Mouse (Mus musculus) thymus, postnatal 4 days (tissue): ENCODE results near the gene Heatr5b.

Experiments
- DNase-seq: peaks from one replicate; pipeline ENCODE4 v3.0.0; 2021

The Heatr5b gene

DNA sequence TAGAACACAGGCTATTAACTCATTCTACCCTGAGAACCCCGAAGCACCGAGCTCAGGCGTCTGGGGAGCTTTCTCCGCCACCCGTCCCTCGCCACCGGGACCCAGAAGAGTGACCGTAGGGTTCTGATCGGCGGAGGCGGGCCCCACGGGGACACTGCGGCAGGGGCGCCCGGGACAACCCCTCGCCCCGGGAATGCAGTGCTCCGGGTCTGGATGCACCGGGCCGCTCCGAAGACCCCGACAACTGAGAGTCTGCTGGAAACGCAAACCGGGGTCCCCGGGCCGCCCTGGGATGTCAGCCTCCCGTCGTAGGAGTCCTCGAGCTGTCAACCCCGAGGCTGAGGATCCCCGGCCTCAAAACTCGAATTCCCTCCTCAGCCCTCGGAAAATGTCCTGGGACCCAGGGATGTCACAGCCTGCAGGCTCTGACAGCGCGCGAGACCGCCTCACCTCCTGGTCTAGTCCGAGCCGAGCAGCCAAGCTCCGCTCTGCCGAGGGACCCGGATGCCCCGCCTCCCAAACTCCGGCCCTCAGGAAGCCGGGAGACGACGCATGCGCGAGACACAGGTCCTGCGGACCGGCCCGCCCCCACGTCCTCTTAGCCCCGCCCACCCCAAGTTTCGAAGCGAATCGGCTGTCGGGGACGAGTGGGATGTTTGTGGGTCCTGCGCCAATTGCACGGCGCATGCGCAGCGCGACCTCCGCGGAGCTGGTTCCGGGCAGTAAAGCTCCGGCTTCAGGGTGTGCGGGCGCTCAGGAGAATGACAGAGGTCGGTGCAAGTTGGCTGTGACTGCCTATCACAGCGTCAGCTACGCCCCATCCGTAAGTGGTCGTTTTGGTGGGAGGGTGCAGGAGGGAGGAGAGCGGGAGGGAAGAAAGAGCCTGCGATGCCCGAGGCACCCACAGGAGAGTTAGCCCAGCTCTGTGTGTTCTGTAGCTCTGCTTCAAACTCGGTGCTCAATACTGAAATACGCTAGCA is at the start of gene Heatr5b, which contains the start of gene Gpatch11:
Gene Heatr5b, minus strand, starts transcription at position 509 of the 980 bp plus-strand sequence.
Gene Gpatch11, plus strand, starts transcription at position 712 of the 980 bp plus-strand sequence.
- peak; percentile 100 for DNase-seq

DNA sequence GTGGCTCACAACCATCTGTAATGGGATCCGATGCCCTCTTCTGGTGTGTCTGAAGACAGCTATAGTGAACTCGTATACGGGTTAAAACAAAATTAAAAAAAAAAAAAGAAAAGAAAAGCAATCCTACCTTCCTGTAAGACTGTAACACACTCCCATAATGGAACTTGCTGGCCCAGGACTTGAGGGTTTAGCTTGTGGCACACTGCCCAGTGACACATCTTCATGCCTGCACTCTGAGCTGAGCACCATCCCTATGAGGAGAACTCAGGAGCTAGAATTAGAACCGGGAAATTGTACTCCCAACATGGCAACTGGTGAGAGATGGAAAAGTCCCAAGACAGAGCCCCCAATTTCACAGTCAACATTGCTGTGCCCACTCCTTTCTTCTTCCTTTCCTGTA is 48.1 kb upstream of the Heatr5b start:
- DNase-seq = no peak

DNA sequence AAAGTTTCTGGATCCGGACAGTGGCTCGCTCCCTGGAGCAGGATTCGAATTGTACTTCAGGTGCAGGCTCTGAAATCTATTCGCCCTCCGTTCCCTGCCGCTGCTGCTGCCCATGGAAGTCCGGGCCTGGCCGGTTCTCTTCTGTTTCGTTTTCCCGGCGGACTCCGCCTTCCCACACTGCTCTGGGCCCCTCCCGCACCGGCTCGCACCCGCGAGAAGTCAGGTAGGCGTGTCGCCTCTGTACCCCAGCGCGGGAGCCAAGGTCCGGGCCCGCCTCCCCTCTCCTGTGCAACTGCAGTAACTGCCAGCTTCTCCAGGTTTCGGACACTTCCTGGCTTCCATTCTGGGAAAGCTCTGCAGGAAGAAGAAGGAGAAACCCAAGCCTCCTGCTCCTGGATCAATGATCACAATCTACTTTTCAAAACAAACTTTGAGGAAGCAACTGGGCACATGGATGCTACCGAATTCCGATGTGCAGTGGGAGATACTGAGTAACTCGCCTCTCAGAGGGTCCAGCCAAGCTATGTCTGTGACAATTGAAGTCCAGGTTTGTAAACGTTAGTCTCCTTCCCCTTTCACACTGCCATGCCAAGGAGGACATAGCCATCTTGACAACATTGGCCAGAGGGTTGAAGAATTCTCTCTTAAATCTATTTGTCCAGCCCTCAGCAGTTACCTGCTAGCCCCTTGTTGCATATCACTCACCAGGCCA is 47.4 kb upstream of the Heatr5b start, which contains the start of gene Eif2ak2:
Gene Eif2ak2, minus strand, starts transcription at position 173 of the 712 bp plus-strand sequence.
- peak; percentile 79 for DNase-seq

GRCm38 (mm10) chr17:78881878-78882304 is 46.7 kb upstream of the Heatr5b start:
- peak; percentile 29 for DNase-seq

- DNase-seq = no peak
Observed at GRCm38 (mm10) chr17:78873886-78874285, 38.7 kb upstream of the Heatr5b start.

- no peak for DNase-seq
Observed at GRCm38 (mm10) chr17:78856243-78856642, 21.1 kb upstream of the Heatr5b start.

GRCm38 (mm10) chr17:78842271-78842928 is 7.2 kb upstream of the Heatr5b start:
- no peak for DNase-seq

GRCm38 (mm10) chr17:78836056-78836455 is 892 bp upstream of the Heatr5b start:
- DNase-seq = no peak

DNA sequence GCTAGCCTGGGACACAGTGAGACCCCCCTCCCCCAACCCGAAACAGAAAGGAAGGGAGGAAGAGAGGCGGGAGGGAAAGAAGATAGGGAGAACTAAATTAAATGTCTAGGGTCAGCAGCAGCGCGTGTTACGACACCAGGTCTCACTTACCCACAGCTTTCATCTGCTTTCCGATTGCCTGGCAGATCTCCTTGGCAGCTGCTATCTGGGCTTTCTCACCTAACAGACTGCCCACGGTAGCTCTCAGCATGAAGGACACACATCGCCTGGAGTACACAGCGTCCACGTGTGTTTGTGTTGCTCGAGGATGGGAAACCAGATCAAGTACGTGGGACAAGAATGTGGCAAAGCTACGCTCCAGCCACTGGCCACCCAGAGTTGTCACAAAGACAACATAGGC is 10.8 kb downstream of the Heatr5b start:
- no peak for DNase-seq

- DNase-seq = no peak
Observed at GRCm38 (mm10) chr17:78809582-78809981, 25.6 kb downstream of the Heatr5b start.

DNA sequence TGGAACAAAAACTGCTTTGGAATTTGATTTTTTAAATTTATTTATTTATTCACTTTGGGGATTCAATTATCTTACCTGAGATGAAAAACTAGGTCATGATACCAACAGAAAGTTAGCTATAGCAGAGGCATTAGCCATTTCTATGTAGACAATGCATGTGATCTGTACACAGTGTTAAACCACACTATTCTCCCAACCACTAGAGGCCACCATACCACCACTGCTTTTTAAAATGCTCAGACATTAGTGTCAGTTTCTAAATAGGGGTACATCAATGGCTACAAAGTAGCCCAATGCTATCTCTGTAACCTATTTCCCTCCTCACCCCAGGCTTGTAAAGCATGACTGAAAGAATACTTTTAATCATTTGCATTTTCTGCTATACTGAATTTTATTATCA is 26.1 kb downstream of the Heatr5b start:
- DNase-seq = no peak

DNA sequence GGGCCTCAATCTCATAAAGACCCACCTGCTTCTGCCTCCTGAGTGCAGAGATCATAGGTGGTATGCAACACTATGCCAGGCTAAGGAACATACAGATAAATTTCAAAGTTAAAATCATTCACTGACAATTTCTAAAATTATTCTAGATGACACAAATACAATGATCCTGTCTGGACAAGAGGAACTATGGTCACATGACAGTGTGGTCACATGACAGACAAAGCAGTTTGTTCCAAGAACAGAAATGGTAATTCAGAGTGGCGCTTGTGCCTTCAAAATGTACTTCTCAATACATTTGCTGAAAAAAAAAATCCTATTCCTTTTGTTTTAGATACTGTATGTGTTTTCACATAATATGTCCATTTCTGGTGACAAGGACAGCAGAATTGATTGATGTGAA is 37.9 kb downstream of the Heatr5b start:
- DNase-seq = no peak

DNA sequence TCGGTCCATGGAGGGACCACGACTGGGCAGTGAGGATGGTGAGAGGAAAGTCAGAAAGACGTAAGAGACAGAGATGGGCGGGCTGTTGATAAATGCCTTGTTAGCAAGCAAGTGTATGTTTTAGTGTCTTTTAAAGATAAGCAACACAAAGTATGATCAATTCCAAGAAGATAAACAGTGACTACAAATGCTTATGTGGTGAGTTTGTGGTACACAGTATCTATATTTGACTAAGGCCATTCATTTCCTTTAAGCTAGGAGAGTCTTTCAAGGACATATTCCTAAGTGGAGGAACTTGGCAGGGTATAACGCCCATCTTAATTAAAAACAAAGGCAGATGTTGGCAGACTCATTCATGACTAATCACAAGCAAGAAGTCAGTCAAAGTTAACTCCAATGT is 40.8 kb downstream of the Heatr5b start:
- DNase-seq = no peak

DNA sequence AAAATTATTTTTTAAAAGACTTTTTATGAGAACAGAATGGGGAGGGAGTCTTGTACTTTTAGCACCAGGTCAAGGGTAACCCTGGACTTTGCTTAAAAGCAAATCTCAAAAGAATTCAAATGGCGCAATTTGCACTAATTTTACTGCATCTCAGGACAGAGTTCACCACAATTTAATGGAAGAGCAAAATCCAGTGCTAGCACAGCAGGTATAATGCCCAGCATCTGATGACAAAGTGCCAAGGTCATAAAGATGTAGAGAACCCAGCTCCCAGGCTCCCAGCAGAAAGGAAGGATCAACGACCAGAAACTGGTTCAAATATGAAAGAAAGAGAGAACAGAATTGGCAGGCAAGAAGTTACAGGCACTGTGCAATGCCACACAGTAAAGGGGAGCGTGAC is 43.0 kb downstream of the Heatr5b start:
- DNase-seq = no peak

DNA sequence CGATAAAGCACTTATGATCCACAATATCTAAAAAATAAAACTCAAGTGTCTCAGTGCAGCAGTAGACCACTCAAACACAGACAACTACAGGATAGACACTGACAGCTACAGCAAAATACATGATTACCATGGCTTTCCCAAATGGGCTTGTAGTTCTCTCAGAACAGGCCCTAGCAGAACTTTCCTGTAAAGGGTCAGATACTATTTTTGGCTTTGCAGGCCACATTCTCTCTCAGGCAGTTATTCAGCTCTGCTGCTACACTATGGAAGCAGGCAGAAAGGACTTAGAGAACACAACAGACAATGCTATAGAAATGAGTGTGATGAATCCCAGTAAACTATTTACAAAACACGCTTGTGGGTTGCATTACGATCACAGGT is 43.5 kb downstream of the Heatr5b start:
- no peak for DNase-seq

DNA sequence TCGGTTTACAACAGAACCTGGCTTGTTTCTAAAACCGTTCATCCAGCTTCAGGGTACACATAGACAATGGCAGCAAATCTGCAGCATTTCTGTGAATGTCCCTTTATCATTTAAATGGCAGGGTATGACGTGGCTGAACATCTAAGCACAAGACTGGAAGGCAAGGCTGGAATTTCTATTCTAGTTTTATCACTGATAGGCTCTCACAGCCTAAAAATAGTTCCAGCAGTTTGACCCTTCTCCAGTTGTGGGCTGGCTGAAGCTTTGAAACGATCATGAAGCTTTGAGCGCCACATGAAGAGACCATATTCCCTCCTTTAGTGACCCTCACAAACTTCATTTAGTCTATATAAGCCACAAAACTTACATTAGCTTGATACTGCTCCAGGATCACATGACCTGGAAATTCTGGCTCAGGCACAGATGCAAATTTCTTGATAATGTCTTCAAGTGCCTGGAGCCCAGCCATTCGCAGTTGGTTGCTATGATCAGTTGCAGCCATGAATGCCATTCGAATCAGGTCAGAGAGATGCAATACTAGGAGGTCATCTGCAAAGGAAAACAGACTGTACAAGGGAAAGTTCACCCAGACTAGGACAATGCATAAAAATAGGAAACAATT is 44.0 kb downstream of the Heatr5b start:
- DNase-seq = no peak

DNA sequence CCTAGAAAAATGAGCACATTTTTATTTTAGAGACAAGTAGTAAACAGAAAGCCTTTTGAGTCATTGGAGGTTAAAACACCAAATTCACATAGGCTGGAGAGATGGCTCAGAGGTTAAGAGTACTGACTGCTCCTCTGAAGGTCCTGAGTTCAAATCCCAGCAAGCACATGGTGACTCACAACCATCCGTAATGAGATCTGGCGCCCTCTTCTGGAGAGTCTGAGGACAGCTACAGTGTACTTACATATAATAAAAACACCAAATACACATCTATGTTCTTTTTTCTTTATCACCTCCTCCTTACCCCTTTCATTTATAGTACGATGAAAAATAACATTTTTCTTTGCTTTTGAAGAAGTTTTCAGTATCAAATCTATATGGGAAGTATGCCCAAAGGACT is 46.9 kb downstream of the Heatr5b start:
- peak; percentile 15 for DNase-seq

DNA sequence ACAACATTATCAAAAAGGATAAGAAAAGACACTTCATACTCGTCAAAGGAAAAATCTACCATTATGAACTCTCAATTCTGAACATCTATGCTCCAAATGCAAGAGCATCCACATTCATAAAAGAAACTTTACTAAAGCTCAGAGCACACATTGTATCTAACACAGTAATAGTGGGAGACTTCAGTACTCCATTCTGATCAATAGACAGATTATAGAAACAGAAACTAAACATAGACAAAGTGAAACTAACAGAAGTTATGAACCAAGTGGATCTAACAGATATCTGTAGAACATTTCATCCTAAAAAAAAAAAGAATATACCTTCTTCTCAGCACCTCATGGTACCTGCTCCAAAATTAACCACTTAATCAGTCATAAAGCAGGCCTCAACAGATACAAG is 56.4 kb downstream of the Heatr5b start:
- no peak for DNase-seq

GRCm38 (mm10) chr17:78772317-78772716 is 62.8 kb downstream of the Heatr5b start:
- no peak for DNase-seq

GRCm38 (mm10) chr17:78770932-78771331 is 64.2 kb downstream of the Heatr5b start:
- no peak for DNase-seq

GRCm38 (mm10) chr17:78769341-78769740 is 65.8 kb downstream of the Heatr5b start:
- no peak for DNase-seq

- DNase-seq = no peak
Observed at GRCm38 (mm10) chr17:78768937-78769336, 66.2 kb downstream of the Heatr5b start.

- DNase-seq = no peak
Observed at GRCm38 (mm10) chr17:78767546-78767945, 67.6 kb downstream of the Heatr5b start.
